Mouse (Mus musculus): ENCODE measurements around the gene Slc12a3.

- no peak for TF ChIP-seq CTCF (IDR thresholded peaks at IDR 0.05 in 2 of 3, conservative IDR thresholded peaks at IDR 0.05 in 1 of 3; ENCODE audit: control insufficient read depth in 1 of 3, insufficient read depth in 1 of 3, low read depth in 2 of 3, low read length in 3 of 3, poor library complexity in 1 of 3, severe bottlenecking in 1 of 3)
- TF ChIP-seq EP300 (IDR thresholded peaks at IDR 0.05; ENCODE audit: low read depth in 1 of 2, low read length in 2 of 2) = no peak
- TF ChIP-seq USF2 (IDR thresholded peaks at IDR 0.05; ENCODE audit: borderline replicate concordance in 1 of 2, insufficient read depth in 1 of 2, low read depth in 1 of 2, low read length in 2 of 2) = no peak
- TF ChIP-seq POLR2A (IDR thresholded peaks at IDR 0.05; ENCODE audit: control insufficient read depth in 1 of 2, insufficient read depth in 1 of 2, low read depth in 1 of 2, low read length in 2 of 2, poor library complexity in 1 of 2) = no peak
- no peak for TF ChIP-seq ZMIZ1 (IDR thresholded peaks at IDR 0.05; ENCODE audit: low read depth, low read length)
- TF ChIP-seq NELFE (IDR thresholded peaks at IDR 0.05; ENCODE audit: low read depth, low read length) = no peak
- no peak for TF ChIP-seq POLR2AphosphoS2 (IDR thresholded peaks at IDR 0.05; ENCODE audit: low read length)
- TF ChIP-seq RCOR1 (IDR thresholded peaks at IDR 0.05; ENCODE audit: low read depth, low read length) = no peak
- no peak for TF ChIP-seq MAX (IDR thresholded peaks at IDR 0.05; ENCODE audit: low read length)
- TF ChIP-seq SMC3 (IDR thresholded peaks at IDR 0.05; ENCODE audit: low read depth, low read length) = no peak
- TF ChIP-seq ZC3H11A (IDR thresholded peaks at IDR 0.05; ENCODE audit: low read depth, low read length) = no peak
- no peak for TF ChIP-seq MAZ (IDR thresholded peaks at IDR 0.05; ENCODE audit: low read depth, low read length)
Observed at GRCm38 (mm10) chr8:94300809-94301208, 28.2 kb upstream of the Slc12a3 start.
